Mouse (Mus musculus) common myeloid progenitor, adult 5-6 weeks (primary cell): ENCODE measurements around the gene Defb36. TPM values are rescaled to one million over a fixed set of nuclear protein-coding genes. Genes with fewer than 3 reads are reported as not detected.

ENCODE experiments used
- ATAC-seq: replicated peaks from 2 replicates; pipeline ENCODE4 v1.8.0; 2016; ENCODE audit warnings: low read depth, mild to moderate bottlenecking, moderate TSS enrichment, inconsistent platforms; ENCODE audit not compliant: poor library complexity, severe bottlenecking
- total RNA-seq: library from RNA; stranded (forward); fragments of 200-1000, 187-1606 nt; gene quantifications from 2 replicates; pipeline ENCODE4 v1.2.3, GENCODE M21; 2017

The Defb36 gene
- total RNA-seq, 1 experiment from 2014 or later: not detected

DNA sequence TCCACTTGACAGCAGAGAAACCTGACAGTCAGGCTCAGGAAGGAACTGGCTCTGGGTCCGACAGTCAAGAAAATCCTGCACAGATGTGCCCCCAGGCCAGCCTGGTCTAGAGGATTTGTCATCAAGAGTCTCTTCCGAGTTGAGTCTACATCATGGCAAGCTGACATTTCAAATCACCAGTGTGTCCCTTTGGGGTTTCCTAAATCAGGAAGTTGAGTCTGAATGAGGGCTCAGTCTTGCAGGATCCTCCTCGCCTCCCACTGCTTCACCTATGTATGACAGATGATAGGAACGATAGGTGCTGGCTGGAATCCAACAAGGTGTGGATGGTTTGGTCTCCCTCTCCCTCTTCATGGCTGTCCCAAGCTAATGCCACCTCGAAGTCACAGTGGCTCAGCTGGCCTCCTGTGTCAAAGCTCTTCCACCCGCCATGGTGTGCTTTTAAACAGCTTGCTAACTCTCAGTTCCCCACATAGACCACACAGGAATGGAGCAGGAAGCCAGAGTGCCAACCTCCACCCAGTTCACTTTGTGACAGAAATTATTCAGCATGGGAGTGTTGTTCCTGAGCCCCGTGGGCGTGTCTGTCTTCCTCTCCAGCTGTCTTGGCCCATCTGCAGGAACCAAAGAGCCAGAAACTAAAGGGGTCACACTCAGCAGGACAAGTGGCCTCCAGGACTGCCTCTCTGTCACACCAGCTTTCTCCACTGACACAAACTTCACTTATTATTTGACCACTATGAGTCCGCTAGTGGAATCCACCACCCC is 16.4 kb downstream of the Defb36 start:
- ATAC-seq: peak; percentile 90

DNA sequence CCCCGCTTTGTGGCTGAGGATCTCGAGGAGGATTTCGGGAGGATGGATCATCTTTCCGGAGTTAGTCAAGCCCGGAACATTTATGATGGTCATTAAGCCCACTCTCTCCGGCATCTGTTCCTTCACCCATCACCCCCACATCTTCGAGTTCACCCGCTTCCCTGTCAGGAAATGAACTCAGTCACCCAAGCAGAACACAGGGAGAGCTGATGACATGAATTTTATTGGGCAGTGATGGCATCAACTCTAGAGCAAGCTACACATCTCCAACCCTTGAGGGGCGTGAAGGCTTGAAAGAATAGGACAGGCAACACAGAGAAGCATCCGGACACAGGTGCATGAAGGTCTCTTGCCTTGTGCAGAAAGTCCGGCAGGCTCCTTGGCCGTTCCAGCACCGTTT is 18.0 kb downstream of the Defb36 start:
- no peak for ATAC-seq

DNA sequence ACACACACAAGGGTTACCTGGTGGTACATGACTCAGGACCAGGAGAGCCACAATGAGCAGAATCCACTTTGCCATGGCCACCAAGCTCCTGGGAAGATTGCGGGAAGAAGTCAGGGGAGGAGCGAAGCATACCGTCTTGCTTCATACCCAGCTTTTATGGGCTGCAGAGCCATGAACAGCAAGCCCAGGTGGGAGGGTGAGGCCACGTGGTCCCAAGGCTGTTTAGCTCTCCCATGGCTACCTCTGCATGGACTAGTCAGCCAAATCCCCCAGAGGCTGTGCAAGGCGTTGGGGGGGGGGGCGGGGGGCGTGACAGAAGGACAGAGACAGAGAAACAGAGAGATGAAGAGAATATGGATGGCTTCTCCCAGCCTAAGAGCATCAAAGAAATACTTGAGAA is 18.8 kb downstream of the Defb36 start, which contains the start of gene Defb25:
TSS of gene Defb25 (minus strand) at position 101 of the 400 bp plus-strand sequence.
- ATAC-seq: no peak

DNA sequence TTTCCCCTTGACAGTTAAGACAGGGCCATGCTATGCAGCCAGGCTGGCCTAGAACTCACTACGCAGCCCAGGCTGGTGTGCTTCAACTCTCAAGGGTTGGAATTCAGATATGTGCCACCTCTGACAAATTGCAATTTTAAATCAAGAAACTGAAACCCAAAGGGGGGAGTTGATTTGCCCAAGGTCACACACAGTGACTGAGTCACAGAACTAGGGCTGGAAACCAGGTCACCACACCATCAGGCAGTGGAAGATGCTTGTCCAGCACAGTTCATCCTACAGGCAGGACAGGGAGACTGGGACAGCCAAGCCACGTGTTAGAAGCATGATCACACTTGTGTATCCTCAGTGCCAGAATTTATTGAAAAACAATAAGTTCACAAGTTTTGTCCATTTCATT is 20.4 kb downstream of the Defb36 start:
- ATAC-seq: no peak

DNA sequence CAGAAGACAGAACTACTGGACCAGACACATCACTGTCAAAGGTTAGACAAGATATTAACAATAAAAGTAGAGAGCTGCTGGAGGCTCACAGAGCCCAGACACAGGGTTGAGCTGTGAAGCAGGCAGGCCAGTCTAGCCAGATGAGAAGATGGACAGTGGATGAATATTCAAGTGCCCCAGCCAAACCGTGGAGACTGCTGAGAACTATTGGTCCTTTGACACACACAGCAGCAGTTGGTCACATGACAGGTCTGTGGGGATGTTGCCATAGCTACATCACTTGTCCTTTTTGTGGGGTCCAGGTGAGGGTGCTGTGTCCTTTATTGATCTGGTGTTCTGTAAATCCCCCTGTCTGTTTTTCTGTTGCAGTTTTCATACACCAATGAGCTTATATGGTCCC is 21.1 kb downstream of the Defb36 start:
- ATAC-seq: no peak

DNA sequence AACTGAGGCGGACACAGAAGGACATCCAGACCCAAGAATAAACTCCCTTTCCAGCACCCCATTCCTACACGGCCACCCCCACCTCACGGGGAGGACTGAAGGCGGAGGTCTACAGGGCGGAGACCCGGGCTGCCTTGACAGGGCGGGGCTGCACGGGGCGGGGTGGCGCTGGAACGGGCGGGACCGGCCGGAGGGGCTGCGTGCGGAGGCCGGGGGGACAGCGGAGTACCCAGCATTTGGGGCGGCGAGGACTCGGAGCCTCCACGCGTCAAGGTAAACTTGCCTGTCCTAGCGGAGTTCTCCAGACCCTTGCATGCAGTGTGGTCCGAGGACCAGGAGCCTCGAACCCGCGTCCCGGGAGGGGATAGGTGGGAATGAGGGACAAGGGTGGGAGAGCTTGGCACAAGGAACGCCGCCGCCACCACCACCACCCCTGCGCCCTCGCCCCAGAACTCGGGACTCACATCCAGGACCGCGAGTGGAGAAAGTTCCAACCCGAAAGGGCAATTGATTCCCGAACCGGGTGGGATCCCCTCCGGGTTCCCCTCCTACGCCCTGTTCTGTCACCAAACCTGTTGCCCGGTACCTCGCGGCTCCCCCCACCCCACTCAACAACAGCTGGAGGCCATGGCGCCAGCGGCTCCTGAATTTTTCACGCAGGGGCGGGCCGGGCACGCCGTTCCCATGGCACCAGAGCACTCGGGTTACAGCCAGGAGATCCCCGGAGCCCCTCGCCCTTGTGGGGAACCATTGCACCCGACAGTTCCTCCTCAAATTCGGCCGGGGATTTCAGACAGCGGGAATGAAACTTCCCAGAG is 22.9 kb downstream of the Defb36 start, which contains the start of gene Rem1:
TSS of gene Rem1 (plus strand) at position 178 of the 818 bp plus-strand sequence.
- ATAC-seq: peak; percentile 40; the same call in 1 of the 2 replicates

DNA sequence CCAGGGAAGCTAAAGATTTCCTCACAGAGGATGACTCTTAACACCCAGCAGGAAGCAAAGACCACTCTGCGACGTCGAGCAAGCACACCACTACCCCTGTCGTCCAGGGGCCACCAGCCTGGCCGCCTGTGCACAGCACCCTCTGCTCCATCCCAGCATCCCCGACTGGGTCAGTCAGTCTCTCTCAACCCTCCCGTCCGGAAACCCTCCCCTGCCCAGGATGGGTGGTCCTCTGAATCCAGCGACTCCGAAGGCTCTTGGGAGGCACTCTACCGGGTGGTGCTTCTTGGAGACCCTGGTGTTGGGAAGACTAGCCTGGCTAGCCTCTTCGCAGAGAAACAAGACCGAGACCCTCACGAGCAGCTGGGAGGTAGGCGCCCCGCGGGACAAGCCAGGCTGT is 23.9 kb downstream of the Defb36 start:
- no peak for ATAC-seq

DNA sequence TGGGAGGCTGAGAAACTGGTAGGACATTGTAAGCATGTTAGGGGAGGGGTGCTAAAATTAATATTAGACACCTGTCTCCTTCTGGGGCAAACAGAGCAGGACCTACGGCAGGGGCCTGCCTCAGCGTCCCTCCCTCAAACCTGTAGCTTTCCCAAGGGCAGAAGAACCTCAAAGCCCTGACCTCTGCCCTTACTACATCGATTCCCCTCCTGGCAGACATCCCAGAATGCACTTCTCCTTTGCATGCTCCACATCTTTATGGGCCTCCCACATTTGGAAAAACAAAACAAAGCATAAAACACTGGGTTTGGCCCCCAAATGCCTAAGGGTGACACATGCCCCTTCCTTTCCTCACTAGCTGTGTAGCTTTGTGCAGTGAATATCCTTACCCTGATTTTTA is 25.1 kb downstream of the Defb36 start:
- ATAC-seq: no peak

DNA sequence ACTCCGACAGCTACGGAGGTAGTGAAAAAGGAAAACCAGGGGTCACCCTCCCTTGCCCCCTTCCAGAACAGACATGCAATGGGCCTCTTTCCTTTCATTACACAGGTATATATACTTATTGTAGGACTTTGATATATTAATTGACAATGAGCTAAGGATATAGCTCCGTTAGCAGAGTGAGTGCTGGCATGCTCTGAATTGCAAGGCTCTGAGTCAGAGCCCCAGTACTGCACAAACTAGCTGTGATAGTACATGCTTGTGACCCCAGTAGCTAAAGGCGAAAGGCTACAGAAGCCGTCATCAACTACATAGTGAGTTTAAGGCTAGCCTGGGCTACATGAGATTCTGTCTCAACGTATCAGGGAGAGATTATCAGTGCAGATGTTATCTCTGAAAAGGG is 25.8 kb downstream of the Defb36 start:
- ATAC-seq: no peak

DNA sequence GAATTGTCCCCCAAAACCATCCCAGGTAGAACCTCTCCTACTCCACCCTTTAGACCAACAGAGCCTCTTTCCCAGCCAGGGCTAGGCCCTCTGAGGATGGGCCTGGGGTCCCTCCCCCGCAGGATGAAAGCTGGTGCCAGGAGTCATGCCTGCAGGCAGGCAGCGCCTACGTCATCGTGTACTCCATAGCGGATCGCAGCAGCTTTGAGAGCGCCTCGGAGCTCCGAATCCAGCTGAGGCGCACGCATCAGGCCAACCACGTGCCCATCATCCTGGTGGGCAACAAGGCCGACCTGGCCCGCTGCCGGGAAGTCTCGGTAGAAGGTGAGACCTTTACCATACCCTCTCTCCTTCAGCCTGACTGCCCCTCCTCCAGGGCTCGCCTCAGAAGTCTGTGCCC is 29.2 kb downstream of the Defb36 start:
- ATAC-seq: 0 out of 2 replicates have a peak, but pooled peaks have one; percentile 36

DNA sequence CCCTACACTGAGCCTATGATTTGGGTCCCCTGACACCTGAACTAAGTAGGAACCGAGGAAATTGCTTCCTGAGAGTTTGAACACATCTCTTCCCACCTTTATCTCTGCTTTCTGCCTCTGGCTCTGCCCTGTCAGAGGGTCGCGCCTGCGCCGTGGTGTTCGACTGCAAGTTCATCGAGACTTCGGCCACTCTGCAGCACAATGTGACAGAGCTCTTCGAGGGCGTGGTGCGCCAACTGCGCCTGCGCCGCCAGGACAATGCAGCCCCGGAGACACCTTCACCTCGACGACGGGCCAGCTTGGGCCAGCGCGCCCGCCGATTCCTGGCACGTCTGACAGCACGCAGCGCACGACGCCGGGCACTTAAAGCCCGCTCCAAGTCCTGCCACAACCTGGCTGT is 30.2 kb downstream of the Defb36 start:
- no peak for ATAC-seq

DNA sequence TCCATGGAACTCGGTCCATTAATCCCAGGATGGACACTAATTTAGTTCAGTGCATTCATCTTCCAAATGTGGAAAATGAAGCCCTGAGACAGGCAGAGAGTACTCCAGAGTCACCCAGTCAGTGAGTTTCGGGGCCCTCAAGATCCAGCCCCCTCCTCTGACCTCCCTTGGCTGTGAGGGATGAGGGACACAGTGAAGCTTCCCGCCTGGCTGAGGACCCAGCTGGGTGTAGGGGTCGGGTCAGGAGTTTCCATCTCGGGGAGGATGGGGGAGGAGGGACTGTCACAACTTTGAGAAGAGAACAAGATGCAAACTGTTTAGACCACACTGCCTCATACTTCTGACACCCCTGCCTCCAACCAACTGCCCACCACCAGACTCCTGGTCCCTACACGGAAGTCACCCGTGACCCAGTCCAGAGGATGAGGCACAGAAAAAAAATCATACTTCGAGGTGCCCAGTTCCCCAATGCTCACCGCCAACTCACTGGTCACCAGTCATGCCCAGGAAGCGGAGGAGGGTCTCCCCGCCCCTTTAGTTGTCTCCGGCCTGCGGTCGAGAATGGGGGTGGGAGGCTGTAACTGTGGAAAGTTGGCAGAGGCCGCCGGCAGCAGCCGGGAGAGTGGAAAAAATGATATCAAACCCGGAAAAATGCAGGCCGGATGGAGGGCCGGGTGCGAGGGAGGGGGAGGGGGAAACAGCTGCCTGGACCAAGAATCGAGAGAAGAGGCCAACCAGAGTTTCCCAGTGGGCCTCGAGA is 32.3 kb downstream of the Defb36 start:
- no peak; the same call in 1 of the 2 replicates for ATAC-seq

DNA sequence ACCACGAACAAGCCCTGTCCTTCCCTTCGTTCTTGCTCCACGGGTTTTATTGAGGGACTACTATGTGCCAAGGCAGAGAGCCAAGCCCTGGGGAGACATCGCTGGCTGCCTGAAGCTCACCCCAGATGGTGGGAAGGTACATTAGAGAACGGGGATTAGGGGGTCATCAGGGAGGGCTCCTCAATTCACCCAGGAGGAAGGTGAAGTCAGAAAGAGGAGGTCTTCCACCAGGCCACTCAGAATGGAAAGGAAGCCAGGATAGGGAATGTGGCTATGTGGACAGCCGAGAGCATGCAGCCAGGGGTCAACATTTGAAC is 32.8 kb downstream of the Defb36 start:
- ATAC-seq: no peak

DNA sequence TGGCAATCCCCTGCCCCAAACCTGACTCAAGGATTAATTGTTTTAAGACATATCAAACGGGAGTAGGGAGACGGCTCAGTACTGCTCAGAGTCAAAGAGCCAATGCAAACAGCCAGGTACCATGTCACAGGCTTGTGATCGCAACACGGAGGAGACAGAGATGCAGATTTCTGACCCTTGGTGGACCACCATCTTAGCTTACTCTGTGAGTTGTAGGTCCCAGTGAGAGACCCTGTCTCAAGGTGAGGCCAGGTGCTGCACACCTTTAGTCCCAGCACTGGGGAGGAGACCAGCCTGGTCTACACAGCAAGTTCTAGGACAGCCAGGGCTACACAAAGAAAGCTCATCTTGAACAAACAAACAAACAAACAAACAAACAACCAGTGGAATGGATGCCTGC is 33.3 kb downstream of the Defb36 start:
- no peak for ATAC-seq

DNA sequence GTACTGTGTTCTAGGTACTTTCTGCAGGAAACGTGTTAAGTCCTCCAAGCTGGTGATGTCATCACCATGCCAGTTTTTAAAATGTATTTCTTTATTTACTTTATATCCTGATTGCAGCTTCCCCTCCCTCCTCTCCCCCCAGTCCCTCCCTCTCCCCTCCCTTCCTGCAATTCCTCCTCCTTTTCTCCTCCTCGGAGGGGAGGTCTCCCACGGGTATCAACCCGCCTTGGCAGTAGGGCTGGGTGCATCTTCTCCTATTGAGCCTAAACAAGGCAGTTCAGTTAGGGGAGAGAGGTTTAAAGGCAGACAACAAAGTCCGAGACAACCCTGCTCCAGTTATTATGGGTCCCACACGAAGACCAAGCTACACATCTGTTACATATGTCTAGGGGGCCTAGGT is 34.7 kb downstream of the Defb36 start:
- ATAC-seq: no peak

DNA sequence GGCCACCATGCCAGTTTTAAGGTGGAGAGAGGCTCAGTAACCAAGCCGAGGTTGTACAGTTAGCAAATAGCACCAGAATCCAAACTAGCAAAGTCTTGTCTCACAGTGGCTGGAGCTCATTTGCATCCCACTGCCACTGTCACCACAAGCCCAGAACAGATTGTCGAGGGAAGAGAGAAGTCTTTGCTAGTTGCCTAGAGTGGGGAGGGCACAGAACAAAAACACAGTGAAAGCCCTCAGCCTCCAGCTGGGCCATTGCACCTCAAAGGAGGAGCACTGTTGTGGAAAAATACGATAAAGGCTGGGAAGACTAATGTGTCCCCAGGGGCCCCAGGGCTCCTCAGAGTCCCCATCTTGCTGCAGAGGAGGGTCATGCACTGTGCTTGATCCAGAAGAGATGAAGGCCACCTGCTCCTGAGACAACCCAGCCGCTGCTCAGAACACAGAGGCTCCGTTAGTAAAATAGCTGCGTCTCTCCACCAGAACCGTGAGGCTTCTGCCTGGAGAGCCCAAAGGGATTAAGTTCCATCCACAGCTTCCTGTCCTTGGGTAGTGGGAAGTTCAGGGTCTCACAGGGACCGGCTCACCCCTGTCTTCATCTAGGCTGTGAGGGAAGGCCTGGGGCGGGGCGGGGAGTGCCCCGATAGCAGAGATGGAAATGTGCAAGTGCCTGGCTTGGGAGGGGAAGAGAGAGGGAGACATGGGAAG is 35.4 kb downstream of the Defb36 start:
- no peak for ATAC-seq

DNA sequence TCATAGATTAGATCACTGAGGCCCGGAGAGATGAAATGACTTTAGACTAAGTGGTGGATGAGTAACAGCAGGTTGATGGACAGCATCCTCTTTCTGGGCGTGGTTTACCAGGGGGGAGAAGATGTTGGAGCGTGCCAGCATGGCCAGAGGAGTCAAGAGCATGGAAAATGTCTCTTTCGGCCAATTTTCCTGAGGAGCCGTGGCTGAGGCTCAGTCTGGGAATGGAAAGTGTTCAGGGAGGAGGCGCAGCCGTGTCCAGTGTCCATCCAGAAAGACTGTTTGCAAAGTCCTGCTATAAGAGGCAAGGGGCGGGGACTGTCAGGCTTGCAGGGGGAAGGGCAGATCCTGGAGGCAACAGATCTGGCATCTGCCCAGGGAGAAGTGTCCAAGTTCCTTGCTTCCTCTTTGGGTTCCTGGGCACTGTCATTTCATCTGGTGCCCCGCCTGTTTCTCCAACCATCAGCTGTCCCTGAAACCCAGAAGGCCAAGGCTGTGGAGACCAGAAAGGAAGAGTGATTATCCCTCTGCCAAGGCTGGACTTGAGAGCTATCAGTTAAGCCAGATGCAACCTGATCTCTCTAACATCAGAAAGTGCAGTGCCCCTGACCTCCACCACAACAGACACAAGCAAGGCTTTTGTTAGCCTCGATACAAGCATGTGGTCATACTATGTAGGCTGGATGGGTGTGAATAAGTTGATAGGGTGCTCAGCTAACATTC is 48.9 kb downstream of the Defb36 start:
- peak; percentile 59 for ATAC-seq

DNA sequence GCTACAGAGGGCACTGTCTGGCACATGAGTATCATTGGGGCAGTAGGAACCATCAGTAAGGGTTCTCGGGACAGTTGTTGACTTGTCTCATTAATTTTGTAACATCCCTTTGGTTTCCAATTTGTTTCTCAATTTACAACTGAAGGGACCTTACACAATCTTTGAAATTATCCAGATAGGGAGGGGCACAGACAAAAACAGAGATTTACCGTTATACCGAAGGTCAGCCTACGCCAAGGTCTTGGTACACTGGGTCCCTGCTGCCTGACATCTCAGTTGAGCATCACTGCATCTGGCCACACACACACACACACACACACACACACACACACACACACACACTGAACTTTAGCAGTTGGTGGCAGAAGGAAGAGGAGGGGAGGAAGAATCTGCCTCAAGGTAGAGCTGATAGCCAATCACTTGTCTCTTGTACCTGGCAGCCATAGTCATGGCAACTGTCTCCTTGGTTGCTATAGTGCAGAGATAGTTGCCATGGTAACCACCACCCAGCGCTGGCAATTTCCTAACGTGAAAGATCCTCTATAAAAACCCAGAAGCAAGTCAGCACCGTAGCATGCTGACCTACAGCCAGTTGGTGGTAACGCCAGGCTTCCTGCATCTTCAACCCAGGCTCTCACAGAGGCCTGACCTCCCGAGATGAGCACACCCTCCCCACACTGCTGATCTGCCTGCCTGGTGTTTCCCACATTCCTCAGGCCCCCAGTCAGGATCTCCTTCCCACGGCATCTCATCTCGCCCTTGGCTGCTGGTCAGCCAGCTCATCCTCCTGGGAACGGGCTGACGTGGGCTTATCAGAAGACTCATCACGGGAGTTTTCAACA is 50.0 kb downstream of the Defb36 start:
- ATAC-seq: peak; percentile 33

DNA sequence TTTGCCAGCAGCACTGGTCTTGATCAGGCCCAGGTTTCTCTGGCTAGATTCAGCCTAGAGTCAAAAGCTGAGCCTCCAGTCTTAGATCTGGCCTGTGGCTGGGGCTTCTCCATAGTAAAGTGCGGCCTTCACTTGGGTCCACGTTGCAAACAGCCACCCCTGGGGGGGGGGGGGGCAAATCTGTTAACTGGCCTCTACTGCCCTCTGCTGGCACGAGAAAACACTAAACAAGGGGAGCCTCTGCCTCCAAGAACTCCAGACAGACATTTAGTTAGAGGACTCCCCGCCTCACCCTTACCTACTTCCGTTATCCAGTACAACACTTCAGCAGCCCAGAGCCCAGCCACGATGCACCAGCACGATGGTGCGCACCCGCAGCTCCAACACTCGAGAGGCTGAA is 53.3 kb downstream of the Defb36 start:
- ATAC-seq: peak; percentile 42
